ENCODE assay signal across 8 mouse cellular contexts in the genomic region with DNA sequence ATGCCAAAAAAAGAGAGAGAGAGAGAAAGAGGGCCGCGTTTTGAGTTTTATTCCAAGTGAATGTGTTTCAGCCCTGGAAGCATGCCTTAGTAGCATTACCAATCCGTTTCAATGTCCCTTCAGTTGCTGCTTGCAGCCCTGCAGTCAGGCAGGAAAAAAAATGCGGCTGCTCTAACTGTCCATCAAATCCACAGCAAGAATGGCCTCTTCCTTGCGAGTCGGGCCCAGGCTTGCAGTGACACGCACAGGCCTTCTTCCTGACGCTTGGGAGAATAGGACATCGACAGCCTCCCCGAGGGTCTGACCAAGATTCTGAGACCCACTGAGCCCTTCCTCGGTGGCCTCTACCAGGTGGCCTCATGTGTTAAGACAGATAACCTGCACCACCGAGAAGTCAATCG. TPM values are rescaled to one million over a fixed set of nuclear protein-coding genes. Genes with fewer than 3 reads are reported as not detected.
A peak's percentile ranks its signal among the peaks of the same experiment; 100 is the strongest.
DNase-seq lines count a peak whose midpoint lies in the region; ATAC-seq lines count a peak whose summit lies in the region.

No protein-coding gene starts in this region.

- H3K9me3 ChIP-seq in heart, embryonic 11.5 days (replicated peaks; ENCODE audit: control insufficient read depth, low read length), result no peaks in the 10 kb centered on the region
- no peaks in the 10 kb centered on the region for H3K9me3 ChIP-seq in forebrain, embryonic 13.5 days (replicated peaks)
- no peaks in the 10 kb centered on the region for H3K9me3 ChIP-seq in limb, embryonic 12.5 days

- intact Hi-C loops in heart, postnatal 25 days (cut with DNase I), result no loop called here

- no peaks in the 10 kb centered on the region for H3K36me3 ChIP-seq in heart, embryonic 11.5 days (ENCODE audit: control insufficient read depth, insufficient read depth, low read length)
- no peaks in the 10 kb centered on the region for H3K36me3 ChIP-seq in forebrain, embryonic 13.5 days (ENCODE audit: poor library complexity, severe bottlenecking)
- no peaks in the 10 kb centered on the region for H3K36me3 ChIP-seq in limb, embryonic 12.5 days

- peaks cover 48% of the 10 kb centered on the region for H3K27me3 ChIP-seq in heart, embryonic 11.5 days (ENCODE audit: control insufficient read depth, insufficient read depth, low read length)
- peaks cover 31% of the 10 kb centered on the region for H3K27me3 ChIP-seq in forebrain, embryonic 13.5 days
- peaks cover 87% of the 10 kb centered on the region for H3K27me3 ChIP-seq in limb, embryonic 12.5 days

- H3K4me1 ChIP-seq in heart, embryonic 11.5 days (ENCODE audit: control insufficient read depth, insufficient read depth, low read length), result peaks cover 13% of the 10 kb centered on the region
- H3K4me1 ChIP-seq in forebrain, embryonic 13.5 days, result peaks cover 56% of the 10 kb centered on the region
- peaks cover 31% of the 10 kb centered on the region for H3K4me1 ChIP-seq in limb, embryonic 12.5 days (replicated peaks)

- H3K4me2 ChIP-seq in heart, embryonic 11.5 days, result peak overlapping the region; percentile 73
- peak overlapping the region; percentile 83 for H3K4me2 ChIP-seq in forebrain, embryonic 13.5 days
- peak overlapping the region; percentile 70 for H3K4me2 ChIP-seq in limb, embryonic 12.5 days

- WGBS in heart, embryonic 11.5 days (ENCODE audit: insufficient replicate concordance), result under 1% methylated on average over 13 of the region's 13 CpGs
- under 1% methylated on average over 13 of the region's 13 CpGs for WGBS in forebrain, embryonic 13.5 days
- WGBS in limb, embryonic 12.5 days, result under 1% methylated on average over 13 of the region's 13 CpGs

- H3K4me3 ChIP-seq in heart, embryonic 11.5 days (ENCODE audit: low read depth, low read length), result peak overlapping the region; percentile 44
- H3K4me3 ChIP-seq in forebrain, embryonic 13.5 days, result peak overlapping the region; percentile 69
- H3K4me3 ChIP-seq in limb, embryonic 12.5 days (replicated peaks), result peak overlapping the region; percentile 37

- DNase-seq in heart, postnatal 25 days (ENCODE audit: low spot score), result no peak
- peak; percentile 69 for DNase-seq in Muller cell, postnatal 12 days (ENCODE audit: inconsistent ontology term)
- DNase-seq in retina, postnatal 1 day, result peak; percentile 59
- no peak for DNase-seq in frontal cortex, postnatal 36 days (ENCODE audit: low spot score in 2 of 2)
- DNase-seq in testis, postnatal 10 days (ENCODE audit: low spot score), result no peak

- ATAC-seq in heart, embryonic 11.5 days (replicated peaks; ENCODE audit: insufficient number of reproducible peaks, low FRiP score, low TSS enrichment), result no peak
- ATAC-seq in forebrain, embryonic 13.5 days, result peak; percentile 5
- 0 out of 2 replicates have a peak, but pooled peaks have one; percentile 26 for ATAC-seq in limb, embryonic 12.5 days (ENCODE audit: insufficient number of reproducible peaks, insufficient read depth, low FRiP score, low TSS enrichment, low read depth)

- H3K9ac ChIP-seq in heart, embryonic 11.5 days (ENCODE audit: low read depth, low read length), result 0 out of 2 replicates have a peak overlapping the region, but pooled peaks have one; percentile 13
- peak overlapping the region; percentile 89 for H3K9ac ChIP-seq in forebrain, embryonic 13.5 days
- 0 out of 2 replicates have a peak overlapping the region, but pooled peaks have one; percentile 31 for H3K9ac ChIP-seq in limb, embryonic 12.5 days (replicated peaks)

- H3K27ac ChIP-seq in heart, embryonic 11.5 days (ENCODE audit: low read depth, low read length), result no peak overlapping the region
- peak overlapping the region; percentile 93 for H3K27ac ChIP-seq in forebrain, embryonic 13.5 days
- peak overlapping the region; percentile 35; the same call in 1 of the 2 replicates for H3K27ac ChIP-seq in limb, embryonic 12.5 days

RNA-seq across cellular contexts. Expression of gene Shc3, which starts 0.7 kb away (rescaled TPM):
- 0.21 and 0.31 TPM in 2 replicates for polyA plus RNA-seq in heart, embryonic 11.5 days (2014; fragmentation: Nextera tagmentation; extraction: Ambion mirVana)
- total RNA-seq in heart, postnatal 25 days (2021), result 1 to 10 TPM; 2.3 TPM
- 4.2 and 5.2 TPM in 2 replicates for polyA plus RNA-seq in forebrain, embryonic 13.5 days (2015; fragmentation: Nextera tagmentation; extraction: Ambion mirVana)
- polyA plus RNA-seq in limb, embryonic 12.5 days (2016; fragmentation: Nextera tagmentation; extraction: Ambion mirVana), result 0.31 and 0.63 TPM in 2 replicates

Comparison
In these comparisons a context has a peak if more than half of its experiments do, and no peak if none do; other contexts are left out.
1. H3K9ac ChIP-seq: peak in every context shown above with its lines; median percentile 89 in forebrain, embryonic 13.5 days; 31 in limb, embryonic 12.5 days; 13 in heart, embryonic 11.5 days.
2. DNase-seq: peak in Muller cell, postnatal 12 days (single experiment) and retina, postnatal 1 day (single experiment); none in heart, postnatal 25 days (single experiment), frontal cortex, postnatal 36 days (0 of 2) and testis, postnatal 10 days (single experiment).
3. Peak in every context shown above with its lines, with median percentiles within 50 percentile points of each other: H3K4me2 ChIP-seq and H3K4me3 ChIP-seq.